Mouse (Mus musculus) intestine, postnatal 0 days (tissue): ENCODE results near the gene Tspan18. TPM values are rescaled to one million over a fixed set of nuclear protein-coding genes. Genes with fewer than 3 reads are reported as not detected.

ENCODE experiments used
- ATAC-seq: fragments of 200-750 bp; cut with Nextera tagmentation; 2 replicates; pipeline ENCODE4 v1.8.0; 2017; ENCODE audit warnings: mild to moderate bottlenecking, moderate TSS enrichment, moderate library complexity
- H3K27ac ChIP-seq: fragments of 300-500 bp; sonication (generic); 2 replicates; pipeline ENCODE4 v1.5.1; 2014; ENCODE audit warnings: mild to moderate bottlenecking, low read depth, low read length, moderate library complexity
- H3K27me3 ChIP-seq: fragments of 300-500 bp; sonication (generic); replicated peaks from 2 replicates; pipeline ENCODE4 v1.6.1; 2014; ENCODE audit warnings: low read length, mixed read lengths; ENCODE audit not compliant: control insufficient read depth, insufficient read depth
- H3K36me3 ChIP-seq: fragments of 300-500 bp; sonication (generic); 2 replicates; pipeline ENCODE4 v1.6.1; 2014; ENCODE audit warnings: mild to moderate bottlenecking, moderate library complexity; ENCODE audit not compliant: control insufficient read depth, insufficient read depth
- H3K4me1 ChIP-seq: fragments of 300-500 bp; sonication (generic); replicated peaks from 2 replicates; pipeline ENCODE4 v1.6.1; 2014; ENCODE audit warnings: antibody characterized with exemption, low read length, mixed read lengths; ENCODE audit not compliant: control insufficient read depth, insufficient read depth
- H3K4me2 ChIP-seq: fragments of 300-500 bp; sonication (generic); replicated peaks from 2 replicates; pipeline ENCODE4 v1.6.1; 2014; ENCODE audit warnings: low read depth, mild to moderate bottlenecking, moderate library complexity
- H3K4me3 ChIP-seq: fragments of 300-500 bp; sonication (generic); 2 replicates; pipeline ENCODE4 v1.5.1; 2014; ENCODE audit warnings: low read depth, low read length
- H3K9ac ChIP-seq: fragments of 300-500 bp; sonication (generic); 2 replicates; pipeline ENCODE4 v1.6.1; 2014; ENCODE audit warnings: mild to moderate bottlenecking, low read depth, low read length
- H3K9me3 ChIP-seq: fragments of 300-500 bp; sonication (generic); 2 replicates; pipeline ENCODE4 v1.6.1; 2016; ENCODE audit warnings: mixed run types; ENCODE audit not compliant: control insufficient read depth
- CTCF ChIP-seq: sonication (generic); IDR thresholded peaks from 2 replicates; pipeline ENCODE4 v1.5.1; 2016; ENCODE audit warnings: low read depth, mild to moderate bottlenecking, control low read depth, antibody characterized with exemption, moderate library complexity
- WGBS: fragments of 180-500 bp; shearing (Covaris S2); extraction: QIAGEN DNeasy Blood & Tissue Kit; methylation state at CpG from one replicate; pipeline ENCODE4 v1.1.7; 2014; 5-methylcytosine and 5-hydroxymethylcytosine counted together
- polyA plus RNA-seq: library from polyadenylated mRNA; unstranded; fragments of >200 nt; fragmentation: Nextera tagmentation; extraction: Ambion mirVana; gene quantifications from 2 replicates; pipeline ENCODE4 v1.2.1, GENCODE M21; 2015

The Tspan18 gene
- polyA plus RNA-seq, 1 experiment from 2014 or later: 18.0 TPM

- WGBS: 56% methylated on average over 4 of the region's 4 CpGs
- no peak overlapping the region for H3K9ac ChIP-seq
- no peaks in the 10 kb centered on the region for H3K36me3 ChIP-seq
- peak overlapping the region; percentile 46 for H3K27ac ChIP-seq
- no peak for ATAC-seq
- H3K4me2 ChIP-seq: no peak overlapping the region
- no peak for TF ChIP-seq CTCF
- H3K4me1 ChIP-seq: 0 out of 2 replicates have a peak, but pooled peaks cover 5% of the 10 kb centered on the region
- H3K4me3 ChIP-seq: no peak overlapping the region
- no peaks in the 10 kb centered on the region for H3K9me3 ChIP-seq
- no peaks in the 10 kb centered on the region for H3K27me3 ChIP-seq
Observed at GRCm38 (mm10) chr2:93277486-93277885, 56.8 kb downstream of the Tspan18 start.

DNA sequence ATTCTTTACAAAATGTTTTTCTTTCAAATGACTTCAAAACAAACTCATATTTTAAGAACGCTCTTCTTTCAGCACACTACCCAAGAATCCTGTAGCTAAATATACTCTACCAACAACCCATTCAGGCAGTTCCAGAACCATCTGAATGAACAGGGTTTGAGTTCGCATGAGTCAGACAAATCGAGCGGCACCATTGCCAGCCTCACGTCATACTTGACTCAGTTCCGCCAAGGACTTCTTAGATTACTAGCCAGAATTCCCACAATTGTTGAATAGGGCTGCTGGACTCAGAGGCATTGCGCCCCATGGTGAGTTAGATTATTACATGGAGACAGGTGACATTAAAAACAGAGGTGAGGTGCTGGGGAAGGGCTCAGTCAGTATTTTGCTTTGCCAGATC lies 58.3 kb downstream of the Tspan18 start:
- no peak overlapping the region for H3K9ac ChIP-seq
- H3K4me3 ChIP-seq: no peak overlapping the region
- no peaks in the 10 kb centered on the region for H3K27me3 ChIP-seq
- no peak overlapping the region for H3K27ac ChIP-seq
- no peak for ATAC-seq
- no peak for TF ChIP-seq CTCF
- H3K4me2 ChIP-seq: no peak overlapping the region
- WGBS: 93% methylated on average over 7 of the region's 7 CpGs
- 0 out of 2 replicates have a peak, but pooled peaks cover 5% of the 10 kb centered on the region for H3K4me1 ChIP-seq
- H3K9me3 ChIP-seq: no peaks in the 10 kb centered on the region
- H3K36me3 ChIP-seq: no peaks in the 10 kb centered on the region

- Histone ChIP-seq H3K4me2 (no peak overlapping the region), H3K36me3 (no peaks in the 10 kb centered on the region), H3K27me3 (no peaks in the 10 kb centered on the region), H3K4me1 (0 out of 2 replicates have a peak, but pooled peaks cover 8% of the 10 kb centered on the region), H3K9me3 (no peaks in the 10 kb centered on the region), H3K9ac (no peak overlapping the region), H3K27ac (no peak overlapping the region), H3K4me3 (no peak overlapping the region)
- WGBS: 50% methylated on average over 1 of the region's 1 CpGs
- no peak for TF ChIP-seq CTCF
- ATAC-seq: no peak
Observed at GRCm38 (mm10) chr2:93273916-93274315, 60.4 kb downstream of the Tspan18 start.

- Histone ChIP-seq H3K27me3 (no peaks in the 10 kb centered on the region), H3K4me1 (0 out of 2 replicates have a peak, but pooled peaks cover 3% of the 10 kb centered on the region), H3K9ac (no peak overlapping the region), H3K4me2 (no peak overlapping the region), H3K9me3 (no peaks in the 10 kb centered on the region), H3K27ac (no peak overlapping the region; the same call in 1 of the 2 replicates), H3K4me3 (no peak overlapping the region), H3K36me3 (no peaks in the 10 kb centered on the region)
- 44% methylated on average over 5 of the region's 5 CpGs for WGBS
- no peak for ATAC-seq
- TF ChIP-seq CTCF: peak; percentile 33; the same call in 1 of the 2 replicates
Observed at GRCm38 (mm10) chr2:93270083-93270482, 64.2 kb downstream of the Tspan18 start.

- ATAC-seq: no peak
- Histone ChIP-seq H3K4me2 (no peak overlapping the region), H3K4me1 (0 out of 2 replicates have a peak, but pooled peaks cover 3% of the 10 kb centered on the region), H3K36me3 (no peaks in the 10 kb centered on the region), H3K27me3 (no peaks in the 10 kb centered on the region), H3K9me3 (no peaks in the 10 kb centered on the region), H3K27ac (no peak overlapping the region), H3K9ac (no peak overlapping the region), H3K4me3 (no peak overlapping the region)
- 90% methylated on average over 10 of the region's 10 CpGs for WGBS
- TF ChIP-seq CTCF: no peak
Observed at GRCm38 (mm10) chr2:93269611-93270010, 64.7 kb downstream of the Tspan18 start.

- Histone ChIP-seq H3K27ac (no peak overlapping the region), H3K36me3 (no peaks in the 10 kb centered on the region), H3K4me2 (no peak overlapping the region), H3K9me3 (no peaks in the 10 kb centered on the region), H3K27me3 (no peaks in the 10 kb centered on the region), H3K9ac (no peak overlapping the region), H3K4me3 (no peak overlapping the region), H3K4me1 (0 out of 2 replicates have a peak, but pooled peaks cover 3% of the 10 kb centered on the region)
- no peak for ATAC-seq
- no peak for TF ChIP-seq CTCF
- WGBS: 85% methylated on average over 3 of the region's 3 CpGs
Observed at GRCm38 (mm10) chr2:93268711-93269270, 65.5 kb downstream of the Tspan18 start.
